Mouse (Mus musculus) MEL (cell line): ENCODE measurements around the gene Fdxacb1. TPM values are rescaled to one million over a fixed set of nuclear protein-coding genes. Genes with fewer than 3 reads are reported as not detected.

ENCODE experiments used
- DNase-seq: peaks from one replicate; pipeline ENCODE4 v3.0.0; 2011; ENCODE audit warnings: low read depth, low spot score
- H3K27ac ChIP-seq: 2 replicates; pipeline ENCODE4 v1.5.1; 2012; ENCODE audit warnings: low read depth, mild to moderate bottlenecking, control low read depth, low read length, moderate library complexity; ENCODE audit not compliant: control insufficient read depth
- H3K27me3 ChIP-seq, 2 experiments: fragments of 150-350 bp in 1 of 2; sonication (generic) in 1 of 2; 2 replicates each; pipeline ENCODE4 v1.6.1; 2012; ENCODE audit warnings: low read length in 2 of 2, mild to moderate bottlenecking in 2 of 2, improper control_type of control experiment in 1 of 2, moderate library complexity in 1 of 2; ENCODE audit not compliant: insufficient read depth in 2 of 2, control insufficient read depth in 1 of 2
- H3K36me3 ChIP-seq, 2 experiments: 2 replicates each; pipeline ENCODE4 v1.6.1; 2012 to 2014; ENCODE audit warnings: low read length in 2 of 2, improper control_type of control experiment in 1 of 2, inconsistent platforms in 1 of 2, mild to moderate bottlenecking in 1 of 2; ENCODE audit not compliant: insufficient read depth in 2 of 2, control insufficient read depth in 1 of 2
- H3K4me1 ChIP-seq, 2 experiments: fragments of 150-350 bp in 1 of 2; sonication (generic) in 1 of 2; 2 replicates each; pipeline ENCODE4 v1.6.1; 2012; ENCODE audit warnings: low read length in 2 of 2, improper control_type of control experiment in 1 of 2, mild to moderate bottlenecking in 1 of 2; ENCODE audit not compliant: insufficient read depth in 2 of 2, control insufficient read depth in 1 of 2
- H3K4me3 ChIP-seq, 2 experiments: fragments of 150-350 bp in 1 of 2; sonication (generic) in 1 of 2; 2 replicates each; pipeline ENCODE4 v1.5.1; 2012; ENCODE audit warnings: low read depth in 2 of 2, low read length in 2 of 2, mild to moderate bottlenecking in 2 of 2, moderate library complexity in 2 of 2, control low read depth in 1 of 2, improper control_type of control experiment in 1 of 2; ENCODE audit not compliant: control insufficient read depth in 1 of 2, insufficient read depth in 1 of 2
- H3K79me2 ChIP-seq: 2 replicates; pipeline ENCODE4 v1.6.1; 2012; ENCODE audit warnings: mild to moderate bottlenecking, low read length, moderate library complexity; ENCODE audit not compliant: control insufficient read depth, poor library complexity, insufficient read depth
- H3K9ac ChIP-seq: 2 replicates; pipeline ENCODE4 v1.6.1; 2012; ENCODE audit warnings: low read depth, mild to moderate bottlenecking, control low read depth, low read length, moderate library complexity; ENCODE audit not compliant: control insufficient read depth, poor library complexity, severe bottlenecking
- H3K9me3 ChIP-seq: fragments of 150-350 bp; sonication (generic); replicated peaks from 2 replicates; pipeline ENCODE4 v1.6.1; 2012; ENCODE audit warnings: mild to moderate bottlenecking, low read length, improper control_type of control experiment, moderate library complexity; ENCODE audit not compliant: insufficient read depth
- CTCF ChIP-seq, 3 experiments: IDR thresholded peaks in 2 of 3; conservative IDR thresholded peaks in 1 of 3; 2 replicates each; pipeline ENCODE4 v1.5.1; 2011 to 2012; ENCODE audit warnings: low read length in 3 of 3, low read depth in 2 of 3, mild to moderate bottlenecking in 2 of 3, improper control_type of control experiment in 1 of 3, inconsistent platforms in 1 of 3, mixed read lengths in 1 of 3, moderate library complexity in 1 of 3; ENCODE audit not compliant: control insufficient read depth in 1 of 3, insufficient read depth in 1 of 3, poor library complexity in 1 of 3, severe bottlenecking in 1 of 3
- EP300 ChIP-seq, 2 experiments: IDR thresholded peaks; 2 replicates each; pipeline ENCODE4 v1.6.1; 2011; ENCODE audit warnings: improper control_type of control experiment in 2 of 2, low read length in 2 of 2, low read depth in 1 of 2, mild to moderate bottlenecking in 1 of 2
- ETS1 ChIP-seq: IDR thresholded peaks from 2 replicates; pipeline ENCODE4 v1.6.1; 2012; ENCODE audit warnings: low read depth, mild to moderate bottlenecking, inconsistent platforms, low read length, improper control_type of control experiment, moderate library complexity
- GATA1 ChIP-seq: IDR thresholded peaks from 2 replicates; pipeline ENCODE4 v1.6.1; 2011; ENCODE audit warnings: low read depth, low read length, improper control_type of control experiment
- KAT2A ChIP-seq: conservative IDR thresholded peaks from 2 replicates; pipeline ENCODE4 v1.6.1; 2012; ENCODE audit warnings: low read depth, low read length, improper control_type of control experiment, inconsistent platforms
- MAFK ChIP-seq: IDR thresholded peaks from 2 replicates; pipeline ENCODE4 v1.6.1; 2011; ENCODE audit warnings: low read depth, mild to moderate bottlenecking, low read length, improper control_type of control experiment, borderline replicate concordance
- MAZ ChIP-seq: IDR thresholded peaks from 2 replicates; pipeline ENCODE4 v1.6.1; 2012; ENCODE audit warnings: low read depth, mild to moderate bottlenecking, inconsistent platforms, low read length, improper control_type of control experiment
- MEF2A ChIP-seq: IDR thresholded peaks from 2 replicates; pipeline ENCODE4 v1.6.1; 2014; ENCODE audit warnings: low read depth, mild to moderate bottlenecking, inconsistent platforms, low read length, improper control_type of control experiment; ENCODE audit not compliant: poor library complexity, insufficient replicate concordance, severe bottlenecking; ENCODE audit errors: extremely low read depth
- POLR2A ChIP-seq, 2 experiments: IDR thresholded peaks; 2 replicates each; pipeline ENCODE4 v1.6.1; 2011 to 2012; ENCODE audit warnings: low read length in 2 of 2, mild to moderate bottlenecking in 2 of 2, control low read depth in 1 of 2, improper control_type of control experiment in 1 of 2, low read depth in 1 of 2, moderate library complexity in 1 of 2; ENCODE audit not compliant: control insufficient read depth in 1 of 2, insufficient read depth in 1 of 2, poor library complexity in 1 of 2
- POLR2AphosphoS5 ChIP-seq: IDR thresholded peaks from 2 replicates; pipeline ENCODE4 v1.6.1; 2012; ENCODE audit warnings: low read depth, borderline replicate concordance, mild to moderate bottlenecking, inconsistent platforms, low read length, moderate library complexity, mixed read lengths
- RAD21 ChIP-seq: IDR thresholded peaks from 2 replicates; pipeline ENCODE4 v1.6.1; 2011; ENCODE audit warnings: mild to moderate bottlenecking, low read depth, low read length, improper control_type of control experiment
- SIN3A ChIP-seq: IDR thresholded peaks from 2 replicates; pipeline ENCODE4 v1.6.1; 2012; ENCODE audit warnings: low read length, improper control_type of control experiment, inconsistent platforms
- SMC3 ChIP-seq: IDR thresholded peaks from 2 replicates; pipeline ENCODE4 v1.6.1; 2011; ENCODE audit warnings: low read depth, low read length, improper control_type of control experiment
- TCF12 ChIP-seq: IDR thresholded peaks from 2 replicates; pipeline ENCODE4 v1.6.1; 2014; ENCODE audit warnings: low read depth, mild to moderate bottlenecking, inconsistent platforms, low read length, improper control_type of control experiment, moderate library complexity
- USF1 ChIP-seq: IDR thresholded peaks from 2 replicates; pipeline ENCODE4 v1.6.1; 2014; ENCODE audit warnings: low read depth, mild to moderate bottlenecking, inconsistent platforms, low read length, improper control_type of control experiment, moderate library complexity
- USF2 ChIP-seq, 2 experiments: IDR thresholded peaks; 2 replicates each; pipeline ENCODE4 v1.6.1; 2011 to 2012; ENCODE audit warnings: improper control_type of control experiment in 2 of 2, low read length in 2 of 2, borderline replicate concordance in 1 of 2, inconsistent platforms in 1 of 2, low read depth in 1 of 2, mild to moderate bottlenecking in 1 of 2; ENCODE audit not compliant: insufficient read depth in 1 of 2
- ZMIZ1 ChIP-seq: IDR thresholded peaks from 2 replicates; pipeline ENCODE4 v1.6.1; 2012; ENCODE audit warnings: low read depth, mild to moderate bottlenecking, inconsistent platforms, low read length, improper control_type of control experiment, moderate library complexity
- polyA plus RNA-seq, 2 experiments: library from polyadenylated mRNA; stranded (reverse) in 1 of 2; unstranded in 1 of 2; fragments of >175 nt in 1 of 2; fragments of >200 nt in 1 of 2; gene quantifications; 2 replicates each; pipeline versions ENCODE4 v1.2.1 to v1.2.4; 2012; ENCODE audit warnings: low replicate concordance in 2 of 2, low read depth in 1 of 2; ENCODE audit not compliant: insufficient read length in 2 of 2, insufficient read depth in 1 of 2, missing spikeins in 1 of 2
- total RNA-seq: library from RNA; depleted of rRNA; stranded (reverse); fragments of 300-350 nt; gene quantifications from 2 replicates; pipeline ENCODE4 v1.2.3, GENCODE M21; 2012

Gene Fdxacb1
- total and polyA plus RNA-seq, 3 experiments: 6.5 to 9.7 TPM; not detected in 1

GRCm38 (mm10) chr9:50763331-50763730 lies 4.7 kb upstream of the Fdxacb1 start:
- peaks cover 0 to 3% of the 10 kb centered on the region in 2 experiments; a peak in 3 of 4 replicates for H3K27me3 ChIP-seq
- no peaks in the 10 kb centered on the region for H3K9me3 ChIP-seq
- H3K9ac ChIP-seq: no peak overlapping the region
- no peak overlapping the region for H3K27ac ChIP-seq
- TF ChIP-seq SIN3A: no peak
- peak; percentile 18 to 49 (median 43); a peak in 5 of 6 replicates for TF ChIP-seq CTCF (IDR thresholded peaks at IDR 0.05 in 2 of 3, conservative IDR thresholded peaks at IDR 0.05 in 1 of 3; ENCODE audit: control insufficient read depth in 1 of 3, insufficient read depth in 1 of 3, low read depth in 2 of 3, low read length in 3 of 3, poor library complexity in 1 of 3, severe bottlenecking in 1 of 3)
- peak; percentile 29 for TF ChIP-seq SMC3
- DNase-seq: peak; percentile 42
- peaks cover 3% of the 10 kb centered on the region; the same call in 1 of the 2 replicates for H3K79me2 ChIP-seq
- H3K4me3 ChIP-seq: no peak overlapping the region
- peaks cover 0 to 5% of the 10 kb centered on the region in 2 experiments; a peak in 2 of 4 replicates for H3K36me3 ChIP-seq
- H3K4me1 ChIP-seq: 0 out of 4 replicates have a peak, but pooled peaks cover 0 to 2% of the 10 kb centered on the region in 2 experiments

DNA sequence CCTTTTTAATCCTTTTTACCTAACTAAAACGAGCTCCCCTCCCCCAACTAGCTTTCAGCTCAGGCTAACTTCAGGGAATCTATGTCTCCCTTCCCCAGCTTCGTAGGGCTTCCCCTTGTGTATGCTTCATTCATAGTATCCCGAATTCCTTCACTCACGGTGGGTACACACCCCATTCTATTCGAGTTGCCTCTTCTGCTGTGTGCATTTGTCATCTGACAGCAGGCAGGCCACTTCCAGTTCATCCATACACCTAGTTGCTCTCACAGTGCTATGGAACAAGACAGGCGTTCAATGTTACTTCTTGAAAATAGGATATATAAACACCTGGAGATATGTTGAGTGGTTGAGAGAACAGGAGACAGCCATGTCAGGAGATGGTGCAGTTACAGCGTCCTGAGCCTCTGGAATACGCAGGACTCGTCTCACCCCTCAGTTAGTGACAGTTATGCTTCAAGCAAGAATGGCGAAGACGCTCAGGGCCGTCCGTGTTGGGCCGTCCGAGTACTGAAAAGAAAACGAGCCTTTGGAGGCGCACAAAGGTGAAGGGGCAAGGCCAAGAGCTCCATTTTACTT lies 417 bp upstream of the Fdxacb1 start:
- Histone ChIP-seq H3K79me2 (peaks cover 7% of the 10 kb centered on the region; the same call in 1 of the 2 replicates), H3K4me3 (peak overlapping the region; percentile 81 to 88), H3K9me3 (no peaks in the 10 kb centered on the region), H3K36me3 (peaks cover 0 to 15% of the 10 kb centered on the region in 2 experiments; a peak in 2 of 4 replicates), H3K9ac (peak overlapping the region; percentile 98), H3K27me3 (no peaks in the 10 kb centered on the region), H3K27ac (peak overlapping the region; percentile 51), H3K4me1 (peaks cover 0 to 6% of the 10 kb centered on the region in 2 experiments; a peak in 3 of 4 replicates)
- DNase-seq: no peak
- TF ChIP-seq POLR2A (IDR thresholded peaks at IDR 0.05; ENCODE audit: control insufficient read depth in 1 of 2, insufficient read depth in 1 of 2, low read depth in 1 of 2, low read length in 2 of 2, poor library complexity in 1 of 2) (0 out of 4 replicates have a peak, but pooled peaks of 1 of the 2 experiments have one; percentile 32), ZMIZ1 (0 out of 2 replicates have a peak, but pooled peaks have one; percentile 25), ETS1 (no peak)

GRCm38 (mm10) chr9:50770011-50770410 lies 2.0 kb downstream of the Fdxacb1 start:
- Histone ChIP-seq H3K4me3 (no peak overlapping the region), H3K79me2 (peaks cover 8% of the 10 kb centered on the region; the same call in 1 of the 2 replicates), H3K27me3 (no peaks in the 10 kb centered on the region), H3K27ac (no peak overlapping the region), H3K36me3 (peaks cover 0 to 18% of the 10 kb centered on the region in 2 experiments; a peak in 2 of 4 replicates), H3K9me3 (no peaks in the 10 kb centered on the region), H3K9ac (no peak overlapping the region), H3K4me1 (peaks cover 0 to 9% of the 10 kb centered on the region in 2 experiments; a peak in 3 of 4 replicates)
- TF ChIP-seq KAT2A (no peak), POLR2AphosphoS5 (no peak), MEF2A (no peak), EP300 (IDR thresholded peaks at IDR 0.05; ENCODE audit: low read depth in 1 of 2, low read length in 2 of 2) (no peak), RAD21 (no peak), GATA1 (no peak), MAFK (no peak), SMC3 (no peak), USF2 (IDR thresholded peaks at IDR 0.05; ENCODE audit: borderline replicate concordance in 1 of 2, insufficient read depth in 1 of 2, low read depth in 1 of 2, low read length in 2 of 2) (no peak), USF1 (no peak), ETS1 (no peak), SIN3A (no peak), ZMIZ1 (no peak), MAZ (no peak), TCF12 (no peak)
- no peak for DNase-seq
